Mouse (Mus musculus) intestine, embryonic 16.5 days (tissue): Measurements from ENCODE around the gene Tmem60. TPM values are rescaled to one million over a fixed set of nuclear protein-coding genes. Genes with fewer than 3 reads are reported as not detected.
A peak's percentile ranks its signal among the peaks of the same experiment; 100 is the strongest.

Experiments used
- ATAC-seq: fragments of 200-750 bp; cut with Nextera tagmentation; 2 replicates; pipeline ENCODE4 v1.8.0; 2017; ENCODE audit warnings: moderate TSS enrichment, moderate library complexity
- H3K27ac ChIP-seq: fragments of 300-500 bp; sonication (generic); 2 replicates; pipeline ENCODE4 v1.5.1; 2014; ENCODE audit warnings: mild to moderate bottlenecking, low read length
- H3K27me3 ChIP-seq: fragments of 300-500 bp; sonication (generic); replicated peaks from 2 replicates; pipeline ENCODE4 v1.6.1; 2014; ENCODE audit warnings: low read length, control low read depth, mixed read lengths; ENCODE audit not compliant: control insufficient read depth, insufficient read depth
- H3K36me3 ChIP-seq: fragments of 300-500 bp; sonication (generic); 2 replicates; pipeline ENCODE4 v1.6.1; 2014; ENCODE audit warnings: low read length, control low read depth; ENCODE audit not compliant: control insufficient read depth, insufficient read depth
- H3K4me1 ChIP-seq: fragments of 300-500 bp; sonication (generic); 2 replicates; pipeline ENCODE4 v1.6.1; 2014; ENCODE audit warnings: low read length, control low read depth, mixed read lengths; ENCODE audit not compliant: control insufficient read depth, insufficient read depth
- H3K4me2 ChIP-seq: fragments of 300-500 bp; sonication (generic); 2 replicates; pipeline ENCODE4 v1.6.1; 2014; ENCODE audit warnings: low read depth, low read length, control low read depth
- H3K4me3 ChIP-seq: fragments of 300-500 bp; sonication (generic); 2 replicates; pipeline ENCODE4 v1.5.1; 2014; ENCODE audit warnings: mild to moderate bottlenecking, low read length
- H3K9ac ChIP-seq: fragments of 300-500 bp; sonication (generic); 2 replicates; pipeline ENCODE4 v1.6.1; 2014; ENCODE audit warnings: low read depth, low read length
- H3K9me3 ChIP-seq: fragments of 300-500 bp; sonication (generic); 2 replicates; pipeline ENCODE4 v1.6.1; 2016; ENCODE audit warnings: low read length, control low read depth; ENCODE audit not compliant: control insufficient read depth
- WGBS: fragments of 180-500 bp; shearing (Covaris S2); extraction: QIAGEN DNeasy Blood & Tissue Kit; methylation state at CpG from one replicate; pipeline ENCODE4 v1.1.7; 2014; 5-methylcytosine and 5-hydroxymethylcytosine counted together
- polyA plus RNA-seq: library from polyadenylated mRNA; unstranded; fragments of >200 nt; fragmentation: Nextera tagmentation; extraction: Ambion mirVana; gene quantifications from 2 replicates; pipeline ENCODE4 v1.2.1, GENCODE M21; 2015

Tmem60 gene
- polyA plus RNA-seq, 1 experiment from 2014 or later, result 55.4 TPM

DNA sequence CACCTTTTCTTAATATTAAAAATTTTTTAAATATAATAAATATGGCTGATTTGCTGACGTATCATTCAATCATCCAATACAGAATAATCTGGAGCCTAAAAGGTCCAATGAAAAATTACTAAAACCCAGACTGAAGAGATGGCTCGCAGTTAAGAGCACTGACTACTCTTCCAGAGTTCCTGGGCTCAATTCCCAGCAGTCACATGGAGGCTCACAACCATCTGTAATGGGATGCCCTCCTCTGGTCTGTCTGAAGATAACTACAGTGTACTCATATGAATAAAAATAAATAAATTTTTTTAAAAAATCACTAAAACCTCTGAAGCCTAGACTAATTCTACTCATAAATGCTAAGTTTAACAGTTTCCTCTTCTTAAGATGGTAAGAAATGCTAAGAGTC, 20.1 kb upstream of the Tmem60 start:
- H3K4me2 ChIP-seq, result no peak overlapping the region
- H3K9ac ChIP-seq, result no peak overlapping the region
- no peak for ATAC-seq
- WGBS, result 94% methylated on average over 2 of the region's 2 CpGs
- no peaks in the 10 kb centered on the region for H3K9me3 ChIP-seq
- peaks cover 8% of the 10 kb centered on the region for H3K4me1 ChIP-seq
- H3K27ac ChIP-seq, result no peak overlapping the region
- no peaks in the 10 kb centered on the region for H3K27me3 ChIP-seq
- H3K36me3 ChIP-seq, result no peaks in the 10 kb centered on the region
- no peak overlapping the region for H3K4me3 ChIP-seq

GRCm38 (mm10) chr5:20864216-20864969, 17.6 kb upstream of the Tmem60 start:
- 63% methylated on average over 4 of the region's 4 CpGs for WGBS
- Histone ChIP-seq H3K4me3 (no peak overlapping the region), H3K27ac (no peak overlapping the region), H3K4me1 (peaks cover 8% of the 10 kb centered on the region), H3K36me3 (no peaks in the 10 kb centered on the region), H3K9ac (no peak overlapping the region), H3K4me2 (no peak overlapping the region), H3K27me3 (no peaks in the 10 kb centered on the region), H3K9me3 (no peaks in the 10 kb centered on the region)
- ATAC-seq, result no peak

DNA sequence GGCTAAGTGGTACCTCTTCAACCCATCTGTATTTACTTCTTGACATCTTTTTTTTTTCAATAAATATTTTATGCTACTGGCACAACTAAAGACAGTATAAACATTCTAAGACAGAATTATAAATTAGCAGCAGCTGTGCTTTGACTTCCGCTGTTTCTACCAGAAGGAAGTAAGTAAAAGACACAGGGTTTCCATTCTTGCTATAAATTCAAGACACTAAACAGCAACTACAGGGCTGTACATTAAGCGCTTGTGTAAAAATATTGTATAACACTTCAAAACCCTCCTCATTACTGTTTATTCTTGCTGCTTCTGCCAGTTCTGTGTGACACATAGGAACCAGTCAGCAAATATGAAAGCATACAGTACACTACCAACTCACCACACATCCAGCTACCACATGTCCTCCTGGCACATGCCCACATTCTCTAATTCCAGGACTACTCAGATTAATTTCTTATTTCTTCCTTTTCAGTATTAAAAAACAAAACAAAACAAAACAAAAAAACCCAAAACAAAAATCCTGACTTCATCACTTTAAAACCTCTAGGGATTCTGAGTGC, 16.7 kb upstream of the Tmem60 start:
- no peak for ATAC-seq
- no peaks in the 10 kb centered on the region for H3K27me3 ChIP-seq
- peaks cover 8% of the 10 kb centered on the region for H3K4me1 ChIP-seq
- WGBS, result 46% methylated on average over 2 of the region's 2 CpGs
- no peaks in the 10 kb centered on the region for H3K36me3 ChIP-seq
- H3K9ac ChIP-seq, result no peak overlapping the region
- H3K9me3 ChIP-seq, result no peaks in the 10 kb centered on the region
- no peak overlapping the region for H3K4me3 ChIP-seq
- no peak overlapping the region for H3K4me2 ChIP-seq
- no peak overlapping the region for H3K27ac ChIP-seq

DNA sequence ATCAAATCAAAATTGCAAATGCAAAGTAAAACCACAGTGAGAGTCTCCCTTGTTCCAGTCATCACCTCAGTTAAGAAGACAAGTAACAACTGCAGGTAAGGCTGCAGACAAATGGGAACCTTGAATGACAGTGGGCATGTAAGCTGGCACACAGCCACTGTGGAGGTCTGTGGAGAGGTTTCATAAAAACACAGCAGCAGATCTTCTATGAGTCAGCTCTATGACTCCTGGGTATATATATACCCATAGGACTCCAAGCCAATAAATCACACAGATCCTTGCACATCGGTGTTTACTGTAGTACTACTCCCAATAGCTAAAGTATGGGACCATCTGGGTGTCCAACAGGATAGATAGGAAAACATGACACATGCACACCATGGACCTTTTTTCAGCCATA, 8.8 kb upstream of the Tmem60 start:
- Histone ChIP-seq H3K4me1 (no peaks in the 10 kb centered on the region), H3K27ac (no peak overlapping the region), H3K4me3 (no peak overlapping the region), H3K4me2 (no peak overlapping the region), H3K36me3 (no peaks in the 10 kb centered on the region), H3K27me3 (no peaks in the 10 kb centered on the region), H3K9me3 (no peaks in the 10 kb centered on the region), H3K9ac (no peak overlapping the region)
- ATAC-seq, result no peak
- 70% methylated on average over 1 of the region's 1 CpGs for WGBS

DNA sequence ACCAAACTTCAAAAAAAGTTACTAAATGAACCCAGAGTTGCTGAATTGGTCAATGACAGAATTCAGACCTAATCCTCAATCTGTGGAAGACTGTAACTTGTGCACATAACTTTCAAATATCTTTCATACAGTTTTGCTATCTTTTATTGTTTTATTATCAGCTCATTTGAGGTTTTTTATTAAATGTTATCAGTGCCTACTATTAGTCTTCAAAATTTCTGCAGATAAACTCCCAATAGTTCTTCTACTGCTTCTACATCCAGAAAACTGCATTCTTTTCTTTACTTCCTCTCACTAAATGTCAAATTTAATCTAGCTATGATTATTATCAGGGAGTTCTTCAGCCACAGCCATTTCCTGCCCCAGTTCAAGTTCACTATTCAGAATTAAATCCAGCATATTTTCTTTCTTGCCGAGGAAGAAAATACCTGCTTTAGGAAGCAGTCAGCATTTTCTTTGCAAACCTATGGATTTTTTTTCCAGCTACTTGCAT, 5.0 kb upstream of the Tmem60 start:
- ATAC-seq, result no peak
- no peaks in the 10 kb centered on the region for H3K9me3 ChIP-seq
- no peak overlapping the region for H3K4me3 ChIP-seq
- 57% methylated on average over 1 of the region's 1 CpGs for WGBS
- H3K27ac ChIP-seq, result no peak overlapping the region
- no peaks in the 10 kb centered on the region for H3K4me1 ChIP-seq
- H3K9ac ChIP-seq, result no peak overlapping the region
- H3K27me3 ChIP-seq, result no peaks in the 10 kb centered on the region
- no peaks in the 10 kb centered on the region for H3K36me3 ChIP-seq
- H3K4me2 ChIP-seq, result no peak overlapping the region

GRCm38 (mm10) chr5:20880386-20880785, 1.6 kb upstream of the Tmem60 start:
- peak overlapping the region; percentile 28; the same call in 1 of the 2 replicates for H3K4me3 ChIP-seq
- H3K36me3 ChIP-seq, result no peaks in the 10 kb centered on the region
- H3K9me3 ChIP-seq, result no peaks in the 10 kb centered on the region
- WGBS, result 57% methylated on average over 2 of the region's 2 CpGs
- no peak for ATAC-seq
- no peak overlapping the region for H3K27ac ChIP-seq
- no peaks in the 10 kb centered on the region for H3K27me3 ChIP-seq
- H3K9ac ChIP-seq, result no peak overlapping the region
- H3K4me1 ChIP-seq, result peaks cover 8% of the 10 kb centered on the region
- H3K4me2 ChIP-seq, result peak overlapping the region; percentile 62

GRCm38 (mm10) chr5:20880797-20881775, 905 bp upstream of the Tmem60 start:
- Histone ChIP-seq H3K4me2 (peak overlapping the region; percentile 62), H3K27ac (peak overlapping the region; percentile 93), H3K36me3 (no peaks in the 10 kb centered on the region), H3K27me3 (no peaks in the 10 kb centered on the region), H3K4me1 (peaks cover 8% of the 10 kb centered on the region), H3K9ac (peak overlapping the region; percentile 83), H3K4me3 (peak overlapping the region; percentile 82), H3K9me3 (no peaks in the 10 kb centered on the region)
- WGBS, result 2% methylated on average over 51 of the region's 64 CpGs
- no peak for ATAC-seq

GRCm38 (mm10) chr5:20884036-20884620, 2.1 kb downstream of the Tmem60 start:
- Histone ChIP-seq H3K4me3 (no peak overlapping the region), H3K9me3 (no peaks in the 10 kb centered on the region), H3K27ac (no peak overlapping the region), H3K27me3 (no peaks in the 10 kb centered on the region), H3K4me2 (peak overlapping the region; percentile 53), H3K36me3 (no peaks in the 10 kb centered on the region), H3K9ac (no peak overlapping the region), H3K4me1 (peaks cover 8% of the 10 kb centered on the region)
- no peak for ATAC-seq
- WGBS, result 63% methylated on average over 4 of the region's 4 CpGs
